Mouse (Mus musculus): ENCODE results near the gene Hormad1.

- TF ChIP-seq POLR2A (IDR thresholded peaks at IDR 0.05; ENCODE audit: borderline replicate concordance, control insufficient read depth, low read depth, low read length) (no peak), CTCF (IDR thresholded peaks at IDR 0.05; ENCODE audit: control insufficient read depth, insufficient read depth, low read length) (no peak)
Measured at GRCm38 (mm10) chr3:95623551-95623950, 64.1 kb downstream of the Hormad1 start.
